Mouse (Mus musculus) gastrocnemius, postnatal 4 days (tissue): ENCODE measurements around the gene Camsap3. TPM values are rescaled to one million over a fixed set of nuclear protein-coding genes. Genes with fewer than 3 reads are reported as not detected.
A peak's percentile ranks its signal among the peaks of the same experiment; 100 is the strongest.

Experiments used
- DNase-seq, 2 experiments: peaks; one replicate each; pipeline ENCODE4 v3.0.0; 2021 to 2022; ENCODE audit warnings: low spot score in 2 of 2, mixed read lengths in 2 of 2
- total RNA-seq, 2 experiments: library from RNA; stranded (reverse); gene quantifications; 2 replicates each; pipeline ENCODE4 v1.2.3; 2021

Camsap3 gene
- total RNA-seq, 2 experiments from 2014 or later: 1.8 to 2.6 TPM

- no peak for DNase-seq
Observed at GRCm38 (mm10) chr8:3599219-3599618, 12.1 kb downstream of the Camsap3 start.

- DNase-seq: peak in 1 of 2 experiments; percentile 55
Observed at GRCm38 (mm10) chr8:3600401-3600800, 13.3 kb downstream of the Camsap3 start.

GRCm38 (mm10) chr8:3603439-3603838 is 16.3 kb downstream of the Camsap3 start:
- no peak for DNase-seq

- no peak for DNase-seq
Observed at GRCm38 (mm10) chr8:3606593-3606992, 19.5 kb downstream of the Camsap3 start.

GRCm38 (mm10) chr8:3607822-3608221 is 20.7 kb downstream of the Camsap3 start:
- DNase-seq: no peak

- DNase-seq: no peak
Observed at GRCm38 (mm10) chr8:3609046-3609815, 22.1 kb downstream of the Camsap3 start.

GRCm38 (mm10) chr8:3609816-3610150 is 22.7 kb downstream of the Camsap3 start:
- DNase-seq: no peak

GRCm38 (mm10) chr8:3621199-3621970 is 34.3 kb downstream of the Camsap3 start, which contains the start of the genes Xab2 and Pet100:
Gene Xab2, minus strand, starts transcription at chr8:3621316.
Gene Pet100, plus strand, starts transcription at chr8:3621548.
- peak; percentile 90 to 98 for DNase-seq

- DNase-seq: no peak
Observed at GRCm38 (mm10) chr8:3622119-3622518, 35.0 kb downstream of the Camsap3 start.

- DNase-seq: no peak
Observed at GRCm38 (mm10) chr8:3625445-3625844, 38.4 kb downstream of the Camsap3 start, which contains the start of gene Pcp2. Gene Pcp2, minus strand, starts transcription at chr8:3625545.

GRCm38 (mm10) chr8:3626971-3627370 is 39.9 kb downstream of the Camsap3 start:
- no peak for DNase-seq

GRCm38 (mm10) chr8:3628014-3628413 is 40.9 kb downstream of the Camsap3 start:
- DNase-seq: no peak

GRCm38 (mm10) chr8:3630647-3631477 is 43.8 kb downstream of the Camsap3 start, which contains the start of gene Stxbp2:
Gene Stxbp2, plus strand, starts transcription at chr8:3630955.
- no peak for DNase-seq

GRCm38 (mm10) chr8:3631478-3631875 is 44.4 kb downstream of the Camsap3 start:
- no peak for DNase-seq

- peak in 1 of 2 experiments; percentile 34 for DNase-seq
Observed at GRCm38 (mm10) chr8:3645804-3646203, 58.7 kb downstream of the Camsap3 start.

- no peak for DNase-seq
Observed at GRCm38 (mm10) chr8:3646824-3647531, 59.9 kb downstream of the Camsap3 start.

- DNase-seq: no peak
Observed at GRCm38 (mm10) chr8:3647561-3647960, 60.5 kb downstream of the Camsap3 start.

- DNase-seq: no peak
Observed at GRCm38 (mm10) chr8:3648268-3648667, 61.2 kb downstream of the Camsap3 start.

GRCm38 (mm10) chr8:3648990-3649389 is 61.9 kb downstream of the Camsap3 start:
- DNase-seq: no peak

GRCm38 (mm10) chr8:3652845-3653244 is 65.8 kb downstream of the Camsap3 start:
- no peak for DNase-seq
